26 mouse cellular contexts compared by ENCODE assay signal in the genomic region with DNA sequence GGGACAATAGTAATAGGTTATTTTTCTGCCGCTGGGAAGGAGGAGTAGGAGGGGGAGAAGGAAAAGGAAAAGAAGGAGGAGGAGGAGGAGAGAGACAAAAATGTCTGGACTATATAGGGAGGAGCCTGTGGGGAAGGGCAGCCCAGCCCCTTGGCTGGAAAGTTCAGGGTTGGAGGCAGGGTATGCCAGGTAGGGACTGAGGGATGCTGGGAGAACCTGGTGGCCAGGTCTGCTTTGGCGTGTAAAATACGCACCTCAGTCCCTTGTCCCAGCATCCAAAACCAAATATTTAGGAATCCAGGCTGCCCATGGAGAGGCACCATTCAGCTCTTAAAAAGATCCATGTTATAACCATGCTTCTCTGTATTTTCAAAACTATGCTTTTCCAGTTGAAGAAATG. TPM values are rescaled to one million over a fixed set of nuclear protein-coding genes. Genes with fewer than 3 reads are reported as not detected.
DNase-seq lines count a peak whose midpoint lies in the region; ATAC-seq and TF ChIP-seq lines count a peak whose summit lies in the region.
"Had no signal": no experiment of that assay in that cellular context is flagged by ENCODE, and none has a peak within 500 bp of the region (broad histone marks: within the 10 kb centered on the region; RNA-seq: fewer than 3 reads in every experiment).

No protein-coding gene starts in this region.

- 71% methylated on average over 3 of the region's 3 CpGs for WGBS in heart, embryonic 16.5 days
- 85% methylated on average over 3 of the region's 3 CpGs for WGBS in olfactory bulb, adult 2 months

- no peak for DNase-seq in heart, postnatal 36 days
- DNase-seq in thymus, postnatal 36 days = peak; percentile 35 to 52
- no peak for DNase-seq in gastrocnemius, postnatal 4 days (ENCODE audit: low spot score in 2 of 2)
- no peak for DNase-seq in natural killer cell, adult 2 months (ENCODE audit: low spot score in 2 of 2)
- DNase-seq: adrenal gland, adult 8-10 months; cerebellum, postnatal 14 days; embryo, embryonic 11 days; gastrocnemius, postnatal 36 days; kidney, adult 18-20 months; kidney, postnatal 10 days; layer of hippocampus, postnatal 36 days; liver, embryonic 13.5 days; right cerebral cortex, adult 18-20 months had no signal

- H3K9ac ChIP-seq in heart, embryonic 16.5 days (ENCODE audit: low read length) = no peak overlapping the region
- H3K9ac ChIP-seq: heart, embryonic 12.5 days; lung, embryonic 15.5 days had no signal

- H3K27me3 ChIP-seq in heart, embryonic 16.5 days (ENCODE audit: control insufficient read depth, insufficient read depth, low read length) = no peaks in the 10 kb centered on the region
- H3K27me3 ChIP-seq: heart, embryonic 12.5 days had no signal

- no peaks in the 10 kb centered on the region for H3K9me3 ChIP-seq in heart, embryonic 16.5 days (replicated peaks; ENCODE audit: control insufficient read depth, low read length)
- H3K9me3 ChIP-seq: heart, embryonic 12.5 days; hindbrain, embryonic 10.5 days; liver, embryonic 13.5 days; lung, embryonic 15.5 days; midbrain, embryonic 10.5 days had no signal

- no peak for ATAC-seq in heart, embryonic 16.5 days (replicated peaks; ENCODE audit: extremely low read depth, insufficient read depth, low FRiP score)
- ATAC-seq: forebrain, embryonic 16.5 days had no signal

- H3K27ac ChIP-seq in heart, embryonic 16.5 days (ENCODE audit: low read length) = peak overlapping the region; percentile 74
- H3K27ac ChIP-seq in brown adipose tissue, adult 24 weeks (replicated peaks; ENCODE audit: low read depth, low read length) = peak overlapping the region; percentile 69
- H3K27ac ChIP-seq in olfactory bulb, adult 2 months (ENCODE audit: insufficient read depth, low read depth, low read length) = peak overlapping the region; percentile 18; the same call in 1 of the 2 replicates
- H3K27ac ChIP-seq: layer of hippocampus, adult 2 months; macrophage; midbrain, embryonic 10.5 days had no signal

- no peak overlapping the region for H3K4me2 ChIP-seq in heart, embryonic 16.5 days (ENCODE audit: low read depth, low read length)
- H3K4me2 ChIP-seq: heart, embryonic 12.5 days; liver, embryonic 13.5 days; lung, embryonic 15.5 days had no signal

- H3K4me1 ChIP-seq in heart, embryonic 16.5 days (ENCODE audit: control insufficient read depth, insufficient read depth, low read length) = peaks cover 13% of the 10 kb centered on the region
- peaks cover 11% of the 10 kb centered on the region for H3K4me1 ChIP-seq in brown adipose tissue, adult 24 weeks (ENCODE audit: control insufficient read depth, insufficient read depth, insufficient read length, low read length)
- H3K4me1 ChIP-seq in olfactory bulb, adult 2 months (ENCODE audit: control insufficient read depth, insufficient read depth, low read length) = peaks cover 15% of the 10 kb centered on the region

- intact Hi-C loops in heart, postnatal 36 days (cut with DNase I) = loop anchor here (5.0 to 10.0 kb wide), 3 partner anchors 140 to 300 kb away; a partner anchor contains a TSS

- TF ChIP-seq CTCF in olfactory bulb, adult 2 months (IDR thresholded peaks at IDR 0.05; ENCODE audit: insufficient read depth, low read depth, low read length) = no peak

- no peak overlapping the region for H3K4me3 ChIP-seq in heart, embryonic 16.5 days (ENCODE audit: low read length)
- H3K4me3 ChIP-seq in brown adipose tissue, adult 24 weeks (ENCODE audit: insufficient read depth, low read depth, low read length) = no peak overlapping the region
- no peak overlapping the region for H3K4me3 ChIP-seq in olfactory bulb, adult 2 months (ENCODE audit: insufficient read depth, low read depth, low read length)
- H3K4me3 ChIP-seq: heart, embryonic 12.5 days; layer of hippocampus, adult 2 months; liver, embryonic 13.5 days; lung, embryonic 15.5 days had no signal

- no peaks in the 10 kb centered on the region for H3K36me3 ChIP-seq in heart, embryonic 16.5 days (ENCODE audit: control insufficient read depth, insufficient read depth)
- H3K36me3 ChIP-seq: heart, embryonic 12.5 days; hindbrain, embryonic 10.5 days; liver, embryonic 13.5 days; lung, embryonic 15.5 days; midbrain, embryonic 10.5 days had no signal

- TF ChIP-seq POLR2A in olfactory bulb, adult 2 months (IDR thresholded peaks at IDR 0.05; ENCODE audit: insufficient read depth, low read depth, low read length) = no peak

RNA-seq across cellular contexts. Expression of a gene that starts 1.8 kb away (rescaled TPM):
- polyA plus RNA-seq in heart, embryonic 16.5 days (2015; fragmentation: Nextera tagmentation; extraction: Ambion mirVana) = 79.9 and 91.3 TPM in 2 replicates
- total RNA-seq in heart, postnatal 36 days (2021) = 10 to 100 TPM; 36.5 to 37.4 TPM
- 36.4 and 42.1 TPM in 2 replicates for polyA plus RNA-seq in brown adipose tissue, adult 24 weeks (2012; ENCODE audit: insufficient read depth, insufficient read length, missing spikeins)
- not detected in 2 replicates for polyA plus RNA-seq in olfactory bulb, adult 2 months (2012; ENCODE audit: insufficient read depth, insufficient read length, low replicate concordance, missing spikeins)
- 10 to 100 TPM; 47.5 to 48.9 TPM for total RNA-seq in gastrocnemius, postnatal 4 days (2021)

RNA-seq across cellular contexts. Expression of a gene that starts 9.2 kb away (rescaled TPM):
- polyA plus RNA-seq in heart, embryonic 16.5 days (2015; fragmentation: Nextera tagmentation; extraction: Ambion mirVana) = not detected in 2 replicates
- not detected for total RNA-seq in heart, postnatal 36 days (2021)
- polyA plus RNA-seq in brown adipose tissue, adult 24 weeks (2012; ENCODE audit: insufficient read depth, insufficient read length, missing spikeins) = not detected in 2 replicates
- not detected in 2 replicates for polyA plus RNA-seq in olfactory bulb, adult 2 months (2012; ENCODE audit: insufficient read depth, insufficient read length, low replicate concordance, missing spikeins)
- total RNA-seq in gastrocnemius, postnatal 4 days (2021) = not detected
- total RNA-seq: gastrocnemius, postnatal 36 days; layer of hippocampus, adult 2 months; layer of hippocampus, postnatal 36 days; left cerebral cortex, postnatal 36 days had no signal
- polyA plus RNA-seq: embryonic facial prominence, embryonic 14.5 days; forebrain, embryonic 16.5 days; heart, embryonic 12.5 days; liver, embryonic 13.5 days; lung, embryonic 15.5 days; macrophage; midbrain, embryonic 10.5 days; neural tube, embryonic 11.5 days had no signal

Comparison
In these comparisons a context has a peak if more than half of its experiments do, and no peak if none do; other contexts are left out.
1. H3K27ac ChIP-seq: peak in every context shown above with its lines; median percentile 74 in heart, embryonic 16.5 days; 69 in brown adipose tissue, adult 24 weeks; 18 in olfactory bulb, adult 2 months.
2. DNase-seq: peak in thymus, postnatal 36 days (2 of 2); none in heart, postnatal 36 days (0 of 2), gastrocnemius, postnatal 4 days (0 of 2) and natural killer cell, adult 2 months (0 of 2).